Mouse (Mus musculus): ENCODE results near the gene Cckbr.

- TF ChIP-seq CTCF (IDR thresholded peaks at IDR 0.05; ENCODE audit: borderline replicate concordance, extremely low read depth, insufficient read depth, insufficient read length) = no peak
- no peak for TF ChIP-seq POLR2A (IDR thresholded peaks at IDR 0.05; ENCODE audit: borderline replicate concordance, extremely low read depth, insufficient read depth, insufficient read length, poor library complexity, severe bottlenecking)
These were observed 81.7 kb downstream of the Cckbr start for GRCm38 (mm10) chr7:105507257-105507656.

All from brain, embryonic 14.5 days (tissue).